Mouse (Mus musculus): ENCODE data around the gene Tbc1d5.

- TF ChIP-seq CTCF (conservative IDR thresholded peaks at IDR 0.05; ENCODE audit: low read length) (no peak), NANOG (IDR thresholded peaks at IDR 0.05; ENCODE audit: borderline replicate concordance, low read length) (no peak), POU5F1 (IDR thresholded peaks at IDR 0.05; ENCODE audit: borderline replicate concordance, low read length) (no peak)
Measured at GRCm38 (mm10) chr17:51219897-51220296, 40.7 kb upstream of the Tbc1d5 start.

Measured in E14TG2a.4 (cell line).